Mouse (Mus musculus) intestine, embryonic 15.5 days (tissue): ENCODE measurements at regions not wholly inside any gene's neighbourhood (a gene's known extent, or its start where the extent isn't known, plus 50 kb on each side); places are given as distances from the start of the nearest gene placed in this dataset.
A peak's percentile ranks its signal among the peaks of the same experiment; 100 is the strongest.

ENCODE experiments used
- ATAC-seq: fragments of 200-750 bp; cut with Nextera tagmentation; 2 replicates; pipeline ENCODE4 v1.8.0; 2017; ENCODE audit warnings: moderate TSS enrichment, moderate library complexity
- H3K27ac ChIP-seq: fragments of 300-500 bp; sonication (generic); 2 replicates; pipeline ENCODE4 v1.5.1; 2015; ENCODE audit warnings: mild to moderate bottlenecking, inconsistent platforms
- H3K27me3 ChIP-seq: fragments of 300-500 bp; sonication (generic); replicated peaks from 2 replicates; pipeline ENCODE4 v1.6.1; 2015; ENCODE audit warnings: inconsistent platforms
- H3K36me3 ChIP-seq: fragments of 300-500 bp; sonication (generic); 2 replicates; pipeline ENCODE4 v1.6.1; 2015; ENCODE audit warnings: inconsistent platforms
- H3K4me1 ChIP-seq: fragments of 300-500 bp; sonication (generic); replicated peaks from 2 replicates; pipeline ENCODE4 v1.6.1; 2015; ENCODE audit warnings: inconsistent platforms
- H3K4me2 ChIP-seq: fragments of 300-500 bp; sonication (generic); replicated peaks from 2 replicates; pipeline ENCODE4 v1.6.1; 2015; ENCODE audit warnings: mild to moderate bottlenecking, inconsistent platforms
- H3K4me3 ChIP-seq: fragments of 300-500 bp; sonication (generic); replicated peaks from 2 replicates; pipeline ENCODE4 v1.5.1; 2015; ENCODE audit warnings: inconsistent platforms
- H3K9ac ChIP-seq: fragments of 300-500 bp; sonication (generic); 2 replicates; pipeline ENCODE4 v1.6.1; 2015; ENCODE audit warnings: inconsistent platforms
- H3K9me3 ChIP-seq: fragments of 300-500 bp; sonication (generic); 2 replicates; pipeline ENCODE4 v1.6.1; 2016; ENCODE audit warnings: inconsistent platforms
- WGBS: fragments of 180-500 bp; shearing (Covaris S2); methylation state at CpG from one replicate; pipeline ENCODE4 v1.1.7; 2015; 5-methylcytosine and 5-hydroxymethylcytosine counted together

- Histone ChIP-seq H3K9me3 (no peaks in the 10 kb centered on the region), H3K9ac (no peak overlapping the region), H3K4me3 (no peak overlapping the region), H3K27ac (no peak overlapping the region), H3K27me3 (no peaks in the 10 kb centered on the region), H3K4me2 (no peak overlapping the region), H3K4me1 (no peaks in the 10 kb centered on the region), H3K36me3 (no peaks in the 10 kb centered on the region)
- WGBS: 91% methylated on average over 4 of the region's 4 CpGs
- ATAC-seq: no peak
These were observed 315.0 kb upstream of the Xrcc4 start for GRCm38 (mm10) chr13:90404392-90404791.

GRCm38 (mm10) chr13:90402061-90402460 is 312.7 kb upstream of the Xrcc4 start:
- Histone ChIP-seq H3K4me3 (no peak overlapping the region), H3K4me1 (no peaks in the 10 kb centered on the region), H3K36me3 (no peaks in the 10 kb centered on the region), H3K27me3 (no peaks in the 10 kb centered on the region), H3K9me3 (no peaks in the 10 kb centered on the region), H3K4me2 (no peak overlapping the region), H3K9ac (no peak overlapping the region), H3K27ac (no peak overlapping the region)
- 52% methylated on average over 1 of the region's 1 CpGs for WGBS
- ATAC-seq: no peak

- Histone ChIP-seq H3K4me1 (no peaks in the 10 kb centered on the region), H3K9ac (no peak overlapping the region), H3K27ac (no peak overlapping the region), H3K27me3 (no peaks in the 10 kb centered on the region), H3K4me2 (no peak overlapping the region), H3K9me3 (no peaks in the 10 kb centered on the region), H3K36me3 (no peaks in the 10 kb centered on the region), H3K4me3 (no peak overlapping the region)
- 87% methylated on average over 1 of the region's 1 CpGs for WGBS
- no peak for ATAC-seq
These were observed 312.1 kb upstream of the Xrcc4 start for GRCm38 (mm10) chr13:90401496-90401895.

GRCm38 (mm10) chr13:90395274-90396023 is 306.0 kb upstream of the Xrcc4 start:
- Histone ChIP-seq H3K9ac (no peak overlapping the region), H3K27ac (no peak overlapping the region), H3K36me3 (no peaks in the 10 kb centered on the region), H3K9me3 (no peaks in the 10 kb centered on the region), H3K4me3 (no peak overlapping the region), H3K27me3 (no peaks in the 10 kb centered on the region), H3K4me2 (no peak overlapping the region), H3K4me1 (no peaks in the 10 kb centered on the region)
- 69% methylated on average over 8 of the region's 8 CpGs for WGBS
- ATAC-seq: no peak

- no peak overlapping the region for H3K27ac ChIP-seq
- H3K4me1 ChIP-seq: no peaks in the 10 kb centered on the region
- H3K9ac ChIP-seq: no peak overlapping the region
- 43% methylated on average over 5 of the region's 5 CpGs for WGBS
- H3K27me3 ChIP-seq: no peaks in the 10 kb centered on the region
- H3K9me3 ChIP-seq: no peaks in the 10 kb centered on the region
- no peaks in the 10 kb centered on the region for H3K36me3 ChIP-seq
- no peak overlapping the region for H3K4me3 ChIP-seq
- no peak overlapping the region for H3K4me2 ChIP-seq
- peak; percentile 58 for ATAC-seq
These were observed 305.4 kb upstream of the Xrcc4 start for GRCm38 (mm10) chr13:90394815-90395241.

GRCm38 (mm10) chr13:90392415-90392814 is 303.0 kb upstream of the Xrcc4 start:
- Histone ChIP-seq H3K9me3 (no peaks in the 10 kb centered on the region), H3K9ac (no peak overlapping the region), H3K36me3 (no peaks in the 10 kb centered on the region), H3K27me3 (no peaks in the 10 kb centered on the region), H3K4me2 (no peak overlapping the region), H3K4me1 (no peaks in the 10 kb centered on the region), H3K27ac (no peak overlapping the region), H3K4me3 (no peak overlapping the region)
- no peak for ATAC-seq

GRCm38 (mm10) chr13:90376619-90377018 is 287.2 kb upstream of the Xrcc4 start:
- H3K9me3 ChIP-seq: no peaks in the 10 kb centered on the region
- no peak overlapping the region for H3K9ac ChIP-seq
- H3K4me2 ChIP-seq: no peak overlapping the region
- no peak for ATAC-seq
- H3K36me3 ChIP-seq: no peaks in the 10 kb centered on the region
- H3K27ac ChIP-seq: no peak overlapping the region
- 68% methylated on average over 3 of the region's 3 CpGs for WGBS
- no peak overlapping the region for H3K4me3 ChIP-seq
- no peaks in the 10 kb centered on the region for H3K27me3 ChIP-seq
- H3K4me1 ChIP-seq: no peaks in the 10 kb centered on the region

GRCm38 (mm10) chr13:90376207-90376606 is 286.8 kb upstream of the Xrcc4 start:
- H3K36me3 ChIP-seq: no peaks in the 10 kb centered on the region
- H3K9me3 ChIP-seq: no peaks in the 10 kb centered on the region
- WGBS: 77% methylated on average over 6 of the region's 6 CpGs
- no peaks in the 10 kb centered on the region for H3K27me3 ChIP-seq
- H3K4me1 ChIP-seq: no peaks in the 10 kb centered on the region
- H3K4me2 ChIP-seq: no peak overlapping the region
- ATAC-seq: no peak
- H3K4me3 ChIP-seq: no peak overlapping the region
- no peak overlapping the region for H3K27ac ChIP-seq
- H3K9ac ChIP-seq: no peak overlapping the region

- H3K27ac ChIP-seq: no peak overlapping the region
- no peak for ATAC-seq
These were observed 282.2 kb upstream of the Xrcc4 start for GRCm38 (mm10) chr13:90371415-90372150.

GRCm38 (mm10) chr13:90370746-90371414 is 281.5 kb upstream of the Xrcc4 start:
- H3K4me3 ChIP-seq: no peak overlapping the region
- no peaks in the 10 kb centered on the region for H3K4me1 ChIP-seq
- no peak overlapping the region for H3K4me2 ChIP-seq
- WGBS: 69% methylated on average over 3 of the region's 3 CpGs
- H3K9ac ChIP-seq: no peak overlapping the region
- H3K9me3 ChIP-seq: no peaks in the 10 kb centered on the region
- ATAC-seq: no peak
- no peaks in the 10 kb centered on the region for H3K36me3 ChIP-seq
- H3K27ac ChIP-seq: no peak overlapping the region
- no peaks in the 10 kb centered on the region for H3K27me3 ChIP-seq

More at GRCm38 (mm10) chr13:90371415-90372150, 282.2 kb upstream of the Xrcc4 start:
- Histone ChIP-seq H3K27me3 (no peaks in the 10 kb centered on the region), H3K9me3 (no peaks in the 10 kb centered on the region), H3K4me2 (no peak overlapping the region), H3K4me1 (no peaks in the 10 kb centered on the region), H3K36me3 (no peaks in the 10 kb centered on the region), H3K4me3 (no peak overlapping the region), H3K9ac (no peak overlapping the region)
- WGBS: 74% methylated on average over 4 of the region's 4 CpGs

- Histone ChIP-seq H3K27ac (no peak overlapping the region), H3K4me3 (no peak overlapping the region), H3K4me2 (no peak overlapping the region), H3K9ac (no peak overlapping the region), H3K27me3 (no peaks in the 10 kb centered on the region), H3K9me3 (no peaks in the 10 kb centered on the region), H3K4me1 (peaks cover 7% of the 10 kb centered on the region; the same call in 1 of the 2 replicates), H3K36me3 (no peaks in the 10 kb centered on the region)
- 82% methylated on average over 4 of the region's 4 CpGs for WGBS
- no peak for ATAC-seq
These were observed 275.2 kb upstream of the Xrcc4 start for GRCm38 (mm10) chr13:90364518-90365027.

- Histone ChIP-seq H3K27me3 (no peaks in the 10 kb centered on the region), H3K4me1 (peaks cover 7% of the 10 kb centered on the region; the same call in 1 of the 2 replicates), H3K27ac (no peak overlapping the region), H3K4me2 (0 out of 2 replicates have a peak overlapping the region, but pooled peaks have one; percentile 11), H3K4me3 (no peak overlapping the region), H3K36me3 (no peaks in the 10 kb centered on the region), H3K9me3 (no peaks in the 10 kb centered on the region), H3K9ac (no peak overlapping the region)
- ATAC-seq: peak; percentile 65
- 57% methylated on average over 10 of the region's 10 CpGs for WGBS
These were observed 270.6 kb upstream of the Xrcc4 start for GRCm38 (mm10) chr13:90359861-90360601.
